Mouse (Mus musculus) left cerebral cortex, adult 8-10 months (tissue): ENCODE results near the gene Nudt6. TPM values are rescaled to one million over a fixed set of nuclear protein-coding genes. Genes with fewer than 3 reads are reported as not detected.

Experiments
- DNase-seq, 2 experiments: peaks; one replicate each; pipeline ENCODE4 v3.0.0; 2022; ENCODE audit warnings: low spot score in 2 of 2
- total RNA-seq, 4 experiments: library from RNA; stranded (reverse); gene quantifications; 2 replicates each; pipeline ENCODE4 v1.2.4; 2022

Gene Nudt6
- total RNA-seq, 4 experiments from 2014 or later: 5.7 to 7.7 (median 6.7) TPM

- no peak for DNase-seq
Observed at GRCm38 (mm10) chr3:37383096-37383765, 36.8 kb downstream of the Nudt6 start.

DNA sequence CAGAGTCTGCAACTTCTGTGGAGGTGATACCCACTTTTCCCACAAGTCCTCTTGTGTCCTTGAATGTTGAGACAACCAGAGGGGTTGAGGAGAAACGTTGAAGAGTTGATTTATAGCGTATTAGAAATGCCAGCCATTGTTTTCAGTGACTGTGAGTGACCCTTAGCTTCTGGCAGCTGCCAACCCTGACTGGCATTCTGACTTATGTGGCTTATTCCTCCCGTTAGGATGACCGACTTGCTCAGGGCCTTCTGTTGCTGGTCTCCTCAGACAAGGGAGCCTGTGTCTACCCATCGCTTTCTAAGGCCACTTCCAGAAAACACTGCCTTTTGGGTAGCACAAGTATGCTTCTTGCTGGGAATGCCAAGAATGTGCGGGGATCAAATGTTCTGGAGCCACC, 38.6 kb downstream of the Nudt6 start:
- DNase-seq: no peak

- DNase-seq: no peak
Observed at GRCm38 (mm10) chr3:37379930-37380881, 39.8 kb downstream of the Nudt6 start.

DNA sequence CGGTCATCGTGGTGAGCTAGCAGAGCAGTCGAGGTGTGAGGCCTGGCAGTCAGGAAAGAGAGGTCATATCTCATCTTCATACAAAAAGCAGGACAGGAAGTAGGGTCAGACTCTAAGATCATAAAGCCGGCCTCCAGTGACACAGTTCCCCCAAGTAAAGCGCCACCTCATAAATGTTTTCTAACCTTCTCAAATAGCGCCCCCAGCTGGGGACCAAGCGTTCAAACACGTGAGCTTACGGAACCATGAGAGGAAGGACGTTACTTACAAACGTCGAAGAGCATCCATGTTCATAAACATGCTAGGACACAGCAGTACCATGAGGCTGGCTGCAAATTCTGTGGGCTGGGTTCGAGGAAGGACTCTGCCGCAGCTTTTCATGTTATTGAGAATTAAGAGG, 40.8 kb downstream of the Nudt6 start:
- no peak for DNase-seq

DNA sequence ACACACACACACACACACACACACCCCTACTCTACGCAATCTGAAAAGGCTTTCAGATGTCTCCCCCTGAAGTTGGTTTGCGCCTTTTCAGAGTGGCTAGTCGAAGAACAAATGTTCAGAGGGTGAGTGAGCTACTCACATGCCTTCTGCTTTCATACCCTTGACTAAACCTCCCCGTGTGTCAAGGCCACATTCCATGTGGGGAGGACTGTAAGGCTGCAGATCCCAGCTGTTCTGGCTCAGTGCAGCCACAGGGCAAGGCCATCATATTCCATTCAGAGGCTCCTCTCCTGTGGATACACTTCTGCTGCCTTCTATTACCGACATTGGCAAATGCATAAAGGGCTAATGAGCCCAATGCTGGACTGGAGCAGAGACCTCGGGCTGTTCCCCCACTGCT, 41.6 kb downstream of the Nudt6 start:
- DNase-seq: no peak

- no peak for DNase-seq
Observed at GRCm38 (mm10) chr3:37377926-37378325, 42.1 kb downstream of the Nudt6 start.

DNA sequence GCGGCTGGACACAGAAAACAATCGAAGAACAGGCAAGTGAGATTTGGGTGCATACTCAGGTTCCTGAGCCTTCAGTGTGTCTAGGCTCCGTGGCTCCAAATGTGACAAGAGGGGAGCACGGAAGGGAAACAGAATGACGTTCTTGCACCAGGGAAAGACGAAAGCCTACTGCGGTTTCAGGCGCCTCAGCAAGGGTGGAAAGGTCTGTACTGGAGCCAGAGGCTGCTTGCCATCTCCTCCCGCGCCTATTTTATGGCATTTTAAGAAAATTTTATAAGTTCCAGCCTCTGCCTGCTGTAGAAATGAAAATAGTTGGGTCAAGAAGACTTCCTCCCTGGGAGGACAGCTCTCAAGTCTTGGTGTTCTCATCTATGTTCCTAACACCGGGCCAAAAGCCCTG, 46.3 kb downstream of the Nudt6 start:
- DNase-seq: no peak

- DNase-seq: no peak
Observed at GRCm38 (mm10) chr3:37370407-37370806, 49.6 kb downstream of the Nudt6 start.

DNA sequence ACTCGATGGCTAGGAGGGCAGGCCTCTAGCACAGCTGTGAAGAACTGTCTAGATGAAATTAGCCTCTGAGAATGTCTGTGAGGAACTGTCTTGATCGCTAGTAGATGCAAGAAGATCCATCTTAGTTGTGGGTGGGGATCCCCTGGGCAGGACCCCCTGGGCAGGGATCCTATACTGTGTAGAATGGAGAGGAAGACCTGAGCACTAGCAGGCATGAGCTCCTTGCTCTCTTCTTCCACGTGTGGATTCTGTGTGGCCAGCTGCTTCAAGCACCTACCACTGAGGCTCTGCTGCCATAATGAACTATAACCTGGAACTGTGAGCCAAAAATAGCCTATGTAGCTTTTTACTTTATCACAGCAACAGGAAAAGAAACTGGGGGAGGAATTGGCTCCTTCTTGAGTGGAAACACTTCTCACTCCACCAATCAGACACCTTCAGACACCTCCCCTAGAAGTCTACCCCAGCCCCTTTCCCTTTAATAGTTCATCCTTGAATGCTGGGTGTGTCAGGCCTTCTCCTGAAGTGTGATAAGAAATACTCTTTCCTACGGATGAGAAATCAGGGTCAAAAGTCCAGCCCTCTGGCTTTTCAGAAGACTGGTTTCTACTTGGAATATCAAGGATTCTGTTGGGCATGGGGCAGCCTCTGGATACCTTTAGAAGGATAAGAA, 53.5 kb downstream of the Nudt6 start:
- DNase-seq: no peak

GRCm38 (mm10) chr3:37365976-37366375, 54.0 kb downstream of the Nudt6 start:
- DNase-seq: no peak

- DNase-seq: no peak
Observed at GRCm38 (mm10) chr3:37365144-37365543, 54.9 kb downstream of the Nudt6 start.

DNA sequence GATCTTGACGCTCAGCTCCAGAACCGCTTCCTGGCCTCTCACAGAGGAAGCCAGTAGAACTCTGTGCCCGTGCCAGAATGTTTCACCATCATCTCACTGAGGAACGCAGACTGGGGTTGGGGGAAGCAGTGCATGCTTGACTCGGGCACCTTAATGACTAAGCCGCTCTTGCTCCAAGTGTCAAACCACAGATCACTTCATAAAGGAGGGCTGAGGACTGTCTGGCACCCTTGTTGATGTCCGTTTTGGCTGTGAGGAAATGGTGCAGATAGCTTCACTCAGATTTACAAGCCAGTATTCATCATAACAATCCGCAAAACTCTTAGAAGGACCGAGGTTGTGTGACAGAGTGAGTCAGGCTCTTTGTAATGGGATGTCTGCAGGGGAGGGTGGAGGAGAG, 59.3 kb downstream of the Nudt6 start:
- DNase-seq: no peak

Other genes with a start within 250 kb of the Nudt6 start
- under 1 TPM in 3 of 4 experiments, not detected in 1; 0.11 to 0.54 (median 0.12) TPM for gene Il21, start 187.6 kb downstream of the Nudt6 start, total RNA-seq
- gene Bbs12, start 107.7 kb downstream of the Nudt6 start, total RNA-seq: 1 to 10 TPM; 4.1 to 5.2 (median 4.4) TPM
- 10 to 100 TPM; 12.1 to 12.7 (median 12.4) TPM for gene Cetn4, start 107.5 kb downstream of the Nudt6 start, total RNA-seq
- 1 to 10 TPM; 5.5 to 8.1 (median 6.7) TPM for gene Fgf2, start 71.9 kb downstream of the Nudt6 start, total RNA-seq
- gene Spata5, start 315 bp downstream of the Nudt6 start, total RNA-seq: 10 to 100 TPM; 23.0 to 30.8 (median 28.4) TPM
- 10 to 100 TPM in 1 of 4 experiments, 1 to 10 TPM in 3; 7.8 to 10.6 (median 8.8) TPM for gene Spry1, start 219.7 kb upstream of the Nudt6 start, total RNA-seq